Mouse (Mus musculus): ENCODE data around the gene Trp73. TPM values are rescaled to one million over a fixed set of nuclear protein-coding genes. Genes with fewer than 3 reads are reported as not detected.
A peak's percentile ranks its signal among the peaks of the same experiment; 100 is the strongest.

Trp73 gene
- polyA plus RNA-seq, 1 experiment from 2014 or later = 1.0 TPM

- Histone ChIP-seq H3K4me1 (replicated peaks; ENCODE audit: control insufficient read depth, insufficient read depth) (peaks cover 5% of the 10 kb centered on the region; the same call in 1 of the 2 replicates), H3K4me2 (replicated peaks; ENCODE audit: low read depth) (peak overlapping the region; percentile 96)
- ATAC-seq (ENCODE audit: low FRiP score, low TSS enrichment) = peak; percentile 48; the same call in 1 of the 2 replicates
Observed at GRCm38 (mm10) chr4:154010907-154011645, 128.9 kb downstream of the Trp73 start.

GRCm38 (mm10) chr4:154007759-154008158 lies 132.2 kb downstream of the Trp73 start:
- 63% methylated on average over 4 of the region's 4 CpGs for WGBS
- H3K27me3 ChIP-seq (ENCODE audit: control insufficient read depth, insufficient read depth, low read length) = no peaks in the 10 kb centered on the region
- no peak overlapping the region for H3K9ac ChIP-seq (ENCODE audit: low read length)
- no peak overlapping the region for H3K27ac ChIP-seq (replicated peaks)
- DNase-seq (ENCODE audit: low spot score) (no peak), ATAC-seq (ENCODE audit: low FRiP score, low TSS enrichment) (no peak)
- H3K9me3 ChIP-seq (ENCODE audit: control insufficient read depth, low read length) = no peaks in the 10 kb centered on the region
- no peak overlapping the region for H3K4me2 ChIP-seq (replicated peaks; ENCODE audit: low read depth)
- H3K4me1 ChIP-seq (replicated peaks; ENCODE audit: control insufficient read depth, insufficient read depth) = peaks cover 2% of the 10 kb centered on the region; the same call in 1 of the 2 replicates
- peaks cover 6% of the 10 kb centered on the region; the same call in 1 of the 2 replicates for H3K36me3 ChIP-seq (ENCODE audit: control insufficient read depth, insufficient read depth, low read length)
- no peak overlapping the region for H3K4me3 ChIP-seq (ENCODE audit: low read depth, low read length)
- TF ChIP-seq CTCF (IDR thresholded peaks at IDR 0.05; ENCODE audit: low read depth) (no peak), EP300 (optimal IDR thresholded peaks at IDR 0.05) (no peak)

More at GRCm38 (mm10) chr4:154010907-154011645, 128.9 kb downstream of the Trp73 start:
- peak overlapping the region; percentile 99 for H3K4me3 ChIP-seq (ENCODE audit: low read depth, low read length)
- H3K9me3 ChIP-seq (ENCODE audit: control insufficient read depth, low read length) = no peaks in the 10 kb centered on the region
- H3K27ac ChIP-seq (replicated peaks) = peak overlapping the region; percentile 76
- no peak for TF ChIP-seq EP300 (optimal IDR thresholded peaks at IDR 0.05)
- TF ChIP-seq CTCF (IDR thresholded peaks at IDR 0.05; ENCODE audit: low read depth) = no peak
- H3K36me3 ChIP-seq (ENCODE audit: control insufficient read depth, insufficient read depth, low read length) = peaks cover 9% of the 10 kb centered on the region
- no peak for DNase-seq (ENCODE audit: low spot score)
- peak overlapping the region; percentile 96 for H3K9ac ChIP-seq (ENCODE audit: low read length)
- WGBS = 27% methylated on average over 13 of the region's 13 CpGs
- H3K27me3 ChIP-seq (ENCODE audit: control insufficient read depth, insufficient read depth, low read length) = no peaks in the 10 kb centered on the region

GRCm38 (mm10) chr4:154006264-154006663 lies 133.7 kb downstream of the Trp73 start:
- H3K9me3 ChIP-seq (ENCODE audit: control insufficient read depth, low read length) = no peaks in the 10 kb centered on the region
- TF ChIP-seq EP300 (optimal IDR thresholded peaks at IDR 0.05) = no peak
- no peak for TF ChIP-seq CTCF (IDR thresholded peaks at IDR 0.05; ENCODE audit: low read depth)
- WGBS = 88% methylated on average over 6 of the region's 6 CpGs

More at GRCm38 (mm10) chr4:154006264-154006663, 133.7 kb downstream of the Trp73 start:
- no peak for ATAC-seq (ENCODE audit: low FRiP score, low TSS enrichment)
- no peak for DNase-seq (ENCODE audit: low spot score)
- H3K9ac ChIP-seq (ENCODE audit: low read length) = no peak overlapping the region
- no peak overlapping the region for H3K4me2 ChIP-seq (replicated peaks; ENCODE audit: low read depth)
- H3K4me3 ChIP-seq (ENCODE audit: low read depth, low read length) = no peak overlapping the region
- no peak overlapping the region for H3K27ac ChIP-seq (replicated peaks)
- no peaks in the 10 kb centered on the region for H3K4me1 ChIP-seq (replicated peaks; ENCODE audit: control insufficient read depth, insufficient read depth)
- H3K27me3 ChIP-seq (ENCODE audit: control insufficient read depth, insufficient read depth, low read length) = no peaks in the 10 kb centered on the region
- H3K36me3 ChIP-seq (ENCODE audit: control insufficient read depth, insufficient read depth, low read length) = peaks cover 6% of the 10 kb centered on the region; the same call in 1 of the 2 replicates

Other genes with a start within 250 kb of the Trp73 start
- gene A430005L14Rik, start 183.0 kb downstream of the Trp73 start, polyA plus RNA-seq (2015; fragmentation: Nextera tagmentation; extraction: Ambion mirVana) = 50.0 and 51.8 TPM in 2 replicates
- gene Dffb, start 165.1 kb downstream of the Trp73 start, polyA plus RNA-seq (2015; fragmentation: Nextera tagmentation; extraction: Ambion mirVana) = 5.8 and 6.0 TPM in 2 replicates
- gene Cep104, start 165.0 kb downstream of the Trp73 start, polyA plus RNA-seq (2015; fragmentation: Nextera tagmentation; extraction: Ambion mirVana) = 4.6 and 4.9 TPM in 2 replicates
- 10.6 and 12.5 TPM in 2 replicates for gene Lrrc47, start 128.5 kb downstream of the Trp73 start, polyA plus RNA-seq (2015; fragmentation: Nextera tagmentation; extraction: Ambion mirVana)
- gene Smim1, start 114.0 kb downstream of the Trp73 start, polyA plus RNA-seq (2015; fragmentation: Nextera tagmentation; extraction: Ambion mirVana) = 29.8 and 31.2 TPM in 2 replicates
- gene Ccdc27, start 97.5 kb downstream of the Trp73 start, polyA plus RNA-seq (2015; fragmentation: Nextera tagmentation; extraction: Ambion mirVana) = 0.07 TPM in 1 of 2 replicates, not detected in the other
- 17.3 and 19.9 TPM in 2 replicates for gene Wrap73, start 2.2 kb upstream of the Trp73 start, polyA plus RNA-seq (2015; fragmentation: Nextera tagmentation; extraction: Ambion mirVana)
- gene Tprgl, start 20.5 kb upstream of the Trp73 start, polyA plus RNA-seq (2015; fragmentation: Nextera tagmentation; extraction: Ambion mirVana) = 165 and 170 TPM in 2 replicates
- 10.2 and 10.8 TPM in 2 replicates for gene Megf6, start 30.5 kb upstream of the Trp73 start, polyA plus RNA-seq (2015; fragmentation: Nextera tagmentation; extraction: Ambion mirVana)
- 38.5 and 41.2 TPM in 2 replicates for gene Arhgef16, start 161.5 kb upstream of the Trp73 start, polyA plus RNA-seq (2015; fragmentation: Nextera tagmentation; extraction: Ambion mirVana)
- not detected in 2 replicates for gene B230104I21Rik, start 195.9 kb upstream of the Trp73 start, polyA plus RNA-seq (2015; fragmentation: Nextera tagmentation; extraction: Ambion mirVana)